Mouse (Mus musculus): Measurements from ENCODE around the gene Nars2. TPM values are rescaled to one million over a fixed set of nuclear protein-coding genes. Genes with fewer than 3 reads are reported as not detected.
A peak's percentile ranks its signal among the peaks of the same experiment; 100 is the strongest.

Gene Nars2
- polyA plus RNA-seq, 1 experiment from 2014 or later, result 19.1 TPM

DNA sequence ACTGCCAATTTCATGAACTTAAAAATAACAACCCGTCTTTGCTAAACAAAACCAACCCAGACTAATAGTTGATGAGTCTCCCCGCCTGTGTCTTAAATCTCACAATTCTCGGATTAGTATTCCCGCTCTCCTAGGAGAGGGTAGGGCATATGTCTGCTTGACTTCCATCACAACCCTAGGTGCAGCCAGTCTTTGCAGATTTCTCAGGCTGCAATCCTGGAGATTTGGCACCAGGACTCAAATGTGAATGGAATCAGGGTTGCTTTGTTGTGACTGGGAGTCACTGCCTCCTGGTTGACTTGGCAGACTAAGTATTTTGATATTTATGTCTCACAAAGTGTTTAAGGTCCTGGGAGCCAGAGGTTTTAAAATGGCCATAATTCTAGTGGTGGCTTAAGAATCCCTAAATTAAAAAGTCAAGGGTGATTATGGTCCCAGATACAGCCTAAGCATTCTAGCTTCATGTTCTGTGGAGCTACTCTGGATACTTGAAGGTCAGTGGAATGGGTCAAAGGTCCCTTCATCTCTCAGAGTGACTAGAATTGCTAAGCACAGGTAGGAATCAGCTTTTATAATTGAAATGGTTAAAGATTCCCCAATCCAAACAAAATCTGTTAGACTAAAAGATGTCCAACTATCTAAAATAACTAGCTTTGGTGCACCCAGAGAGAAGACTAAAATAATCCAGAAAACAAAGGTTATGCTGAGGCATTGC is 128.5 kb downstream of the Nars2 start:
- ATAC-seq (ENCODE audit: low FRiP score), result no peak
- Histone ChIP-seq H3K9ac (no peak overlapping the region), H3K27ac (no peak overlapping the region), H3K4me2 (replicated peaks) (no peak overlapping the region), H3K36me3 (replicated peaks; ENCODE audit: control insufficient read depth, insufficient read depth) (no peaks in the 10 kb centered on the region), H3K9me3 (ENCODE audit: control insufficient read depth, low read length) (no peaks in the 10 kb centered on the region), H3K4me1 (replicated peaks; ENCODE audit: control insufficient read depth, insufficient read depth, low read length) (peaks cover 9% of the 10 kb centered on the region), H3K27me3 (ENCODE audit: control insufficient read depth, insufficient read depth, low read length) (no peaks in the 10 kb centered on the region), H3K4me3 (replicated peaks; ENCODE audit: low read length) (no peak overlapping the region)
- 73% methylated on average over 4 of the region's 4 CpGs for WGBS
- no peak for DNase-seq (ENCODE audit: low spot score)

DNA sequence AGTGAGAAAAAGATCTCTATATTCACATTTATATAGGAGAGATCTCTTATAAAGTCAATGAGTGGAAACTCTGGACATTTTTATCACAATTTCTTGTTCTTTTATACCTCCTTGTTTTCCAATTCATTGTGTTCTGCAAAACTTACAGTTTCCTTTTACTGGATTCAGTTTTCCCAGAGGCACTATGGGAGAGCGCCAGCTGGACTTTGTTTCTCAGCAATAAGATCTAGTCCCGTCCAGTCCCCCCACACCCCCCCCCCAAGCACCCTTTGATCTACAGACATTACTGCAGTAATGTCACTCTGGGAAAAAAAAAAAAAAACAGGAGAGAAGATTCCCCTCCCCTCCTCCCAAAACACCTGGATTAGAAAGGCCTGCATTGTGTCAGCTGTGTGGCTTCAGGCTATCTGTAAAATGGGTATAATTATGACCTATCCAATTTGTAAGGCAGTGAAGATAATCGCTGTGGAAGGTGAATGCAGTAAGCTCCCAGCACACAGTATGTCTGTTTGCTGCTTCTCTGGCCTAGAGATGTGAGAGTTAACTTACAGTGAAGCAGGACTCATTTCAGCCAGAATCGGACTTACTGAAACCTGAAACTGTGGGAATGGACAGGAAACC is 129.4 kb downstream of the Nars2 start:
- WGBS, result 41% methylated on average over 4 of the region's 4 CpGs
- Histone ChIP-seq H3K4me1 (replicated peaks; ENCODE audit: control insufficient read depth, insufficient read depth, low read length) (peaks cover 9% of the 10 kb centered on the region), H3K9ac (peak overlapping the region; percentile 93), H3K27ac (peak overlapping the region; percentile 87), H3K27me3 (ENCODE audit: control insufficient read depth, insufficient read depth, low read length) (no peaks in the 10 kb centered on the region), H3K4me2 (replicated peaks) (peak overlapping the region; percentile 70), H3K9me3 (ENCODE audit: control insufficient read depth, low read length) (no peaks in the 10 kb centered on the region), H3K36me3 (replicated peaks; ENCODE audit: control insufficient read depth, insufficient read depth) (no peaks in the 10 kb centered on the region), H3K4me3 (replicated peaks; ENCODE audit: low read length) (peak overlapping the region; percentile 95)
- DNase-seq (ENCODE audit: low spot score), result peak; percentile 37
- ATAC-seq (ENCODE audit: low FRiP score), result no peak

DNA sequence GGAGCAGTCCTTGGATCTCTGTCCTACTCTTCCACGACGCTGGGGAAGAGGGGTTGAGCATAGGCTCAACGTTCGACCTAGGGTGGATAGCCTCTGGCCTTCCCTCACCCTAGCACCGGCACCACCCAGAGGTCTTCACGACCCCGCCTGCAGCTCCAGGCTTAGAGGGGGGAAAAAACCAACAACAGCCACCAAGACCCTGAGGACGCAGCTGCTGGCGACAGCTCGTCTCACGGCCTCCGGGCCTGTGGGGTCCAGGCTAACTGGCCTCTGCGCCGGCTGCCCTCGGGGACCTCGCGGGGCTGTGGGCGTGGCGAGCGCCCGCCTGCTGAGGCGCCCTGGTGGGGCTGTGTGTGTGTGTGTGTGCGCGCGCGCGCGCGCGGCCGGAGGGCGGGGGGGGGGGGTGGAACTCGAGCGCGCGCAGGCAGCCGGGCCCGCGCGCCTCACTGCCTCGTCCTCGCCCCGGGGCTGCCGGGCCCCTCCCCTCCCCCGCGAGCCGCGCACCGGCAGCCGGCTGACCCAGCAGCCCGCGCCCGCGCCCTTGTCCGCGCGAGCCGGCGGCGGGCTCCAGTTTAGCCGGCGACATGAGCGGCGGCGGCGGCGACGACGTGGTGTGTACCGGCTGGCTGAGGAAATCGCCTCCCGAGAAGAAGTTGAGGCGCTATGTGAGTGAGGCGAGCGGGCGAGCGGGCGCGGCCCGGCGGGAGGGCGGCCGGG is 130.1 kb downstream of the Nars2 start, which contains the start of gene Gab2:
Gene Gab2 (plus strand): TSS at position 345 of the 717 bp plus-strand sequence.
- WGBS, result 0% methylated on average over 46 of the region's 83 CpGs
- H3K4me3 ChIP-seq (replicated peaks; ENCODE audit: low read length), result peak within 1 kb of the TSS; percentile 95
- no peaks in the 10 kb centered on the region for H3K36me3 ChIP-seq (replicated peaks; ENCODE audit: control insufficient read depth, insufficient read depth)

DNA sequence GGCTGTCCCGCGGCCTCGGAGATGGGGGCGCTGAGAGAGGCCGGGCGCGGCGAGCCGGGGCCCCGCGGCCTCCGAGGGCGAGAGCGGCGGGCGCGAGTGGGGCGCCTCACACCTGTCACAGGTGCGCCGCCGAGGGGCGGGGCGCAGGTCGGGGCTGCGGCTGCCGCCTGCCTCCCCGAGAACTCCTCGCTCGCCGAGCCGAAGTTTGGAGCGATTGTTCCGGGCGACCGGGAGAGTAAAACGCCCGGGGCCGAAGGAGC is 130.6 kb downstream of the Nars2 start:
- H3K4me3 ChIP-seq (replicated peaks; ENCODE audit: low read length), result peak overlapping the region; percentile 95
- peaks cover 9% of the 10 kb centered on the region for H3K4me1 ChIP-seq (replicated peaks; ENCODE audit: control insufficient read depth, insufficient read depth, low read length)
- H3K36me3 ChIP-seq (replicated peaks; ENCODE audit: control insufficient read depth, insufficient read depth), result no peaks in the 10 kb centered on the region
- no peak for ATAC-seq (ENCODE audit: low FRiP score)
- 0% methylated on average over 19 of the region's 38 CpGs for WGBS
- peak overlapping the region; percentile 93 for H3K9ac ChIP-seq
- no peaks in the 10 kb centered on the region for H3K9me3 ChIP-seq (ENCODE audit: control insufficient read depth, low read length)
- H3K27ac ChIP-seq, result peak overlapping the region; percentile 87
- DNase-seq (ENCODE audit: low spot score), result no peak
- H3K4me2 ChIP-seq (replicated peaks), result peak overlapping the region; percentile 70
- H3K27me3 ChIP-seq (ENCODE audit: control insufficient read depth, insufficient read depth, low read length), result no peaks in the 10 kb centered on the region

More for the DNA sequence above, 130.1 kb downstream of the Nars2 start, which contains the start of gene Gab2:
- DNase-seq (ENCODE audit: low spot score), result peak; percentile 62
- Histone ChIP-seq H3K4me1 (replicated peaks; ENCODE audit: control insufficient read depth, insufficient read depth, low read length) (peaks cover 9% of the 10 kb centered on the region), H3K9me3 (ENCODE audit: control insufficient read depth, low read length) (no peaks in the 10 kb centered on the region), H3K4me2 (replicated peaks) (peak within 1 kb of the TSS; percentile 70), H3K27me3 (ENCODE audit: control insufficient read depth, insufficient read depth, low read length) (no peaks in the 10 kb centered on the region), H3K9ac (peak within 1 kb of the TSS; percentile 93), H3K27ac (peak within 1 kb of the TSS; percentile 87)
- peak; percentile 85 for ATAC-seq (ENCODE audit: low FRiP score)

DNA sequence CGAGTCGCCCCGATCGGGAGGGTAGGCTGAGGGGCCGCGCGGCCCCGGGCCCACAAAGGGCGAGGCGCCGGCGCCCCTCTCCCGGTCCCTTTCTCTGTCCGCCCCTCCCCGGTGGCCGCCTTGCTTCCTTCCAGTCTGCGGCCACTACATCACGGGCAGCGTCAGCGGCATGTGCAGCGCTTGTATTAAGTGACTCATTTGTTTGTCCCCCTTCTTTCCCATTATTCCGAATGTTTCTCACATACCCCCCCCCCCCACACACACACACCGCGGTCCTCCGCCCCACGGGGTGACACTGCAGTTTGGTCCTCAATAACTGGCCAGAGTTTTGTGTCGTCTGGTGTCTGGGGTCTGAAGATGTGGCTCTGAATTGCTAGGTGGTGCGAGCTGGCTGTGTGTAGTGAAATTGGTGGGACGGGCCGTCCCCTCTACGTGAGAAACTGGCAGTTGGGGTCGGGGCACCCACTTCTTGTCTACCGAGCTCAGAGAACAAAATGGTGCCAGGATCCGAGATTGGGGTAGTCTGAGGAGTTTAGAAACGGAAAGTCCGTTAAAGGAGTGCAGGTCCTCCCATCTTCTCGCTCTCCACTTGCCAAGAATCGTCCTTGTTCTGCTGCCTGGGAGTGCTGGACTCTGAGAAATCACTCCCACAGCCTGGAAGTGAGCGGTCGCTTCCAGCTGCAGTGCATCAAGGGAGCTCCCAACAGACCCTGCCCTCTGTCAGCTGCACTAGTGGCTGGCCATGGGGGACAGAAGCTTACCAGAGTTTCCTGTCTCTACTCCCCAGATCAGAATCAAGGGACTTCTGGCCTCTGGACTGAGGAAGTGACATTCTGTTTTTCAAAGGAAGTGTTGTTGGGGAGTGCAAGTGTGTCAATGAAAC is 131.2 kb downstream of the Nars2 start:
- WGBS, result under 1% methylated on average over 38 of the region's 40 CpGs
- ATAC-seq (ENCODE audit: low FRiP score), result peak; percentile 59
- Histone ChIP-seq H3K27ac (peak overlapping the region; percentile 87), H3K9me3 (ENCODE audit: control insufficient read depth, low read length) (no peaks in the 10 kb centered on the region), H3K9ac (peak overlapping the region; percentile 93), H3K4me1 (replicated peaks; ENCODE audit: control insufficient read depth, insufficient read depth, low read length) (peaks cover 9% of the 10 kb centered on the region), H3K27me3 (ENCODE audit: control insufficient read depth, insufficient read depth, low read length) (no peaks in the 10 kb centered on the region), H3K4me3 (replicated peaks; ENCODE audit: low read length) (peak overlapping the region; percentile 95), H3K36me3 (replicated peaks; ENCODE audit: control insufficient read depth, insufficient read depth) (no peaks in the 10 kb centered on the region), H3K4me2 (replicated peaks) (peak overlapping the region; percentile 70)
- peak; percentile 49 for DNase-seq (ENCODE audit: low spot score)

DNA sequence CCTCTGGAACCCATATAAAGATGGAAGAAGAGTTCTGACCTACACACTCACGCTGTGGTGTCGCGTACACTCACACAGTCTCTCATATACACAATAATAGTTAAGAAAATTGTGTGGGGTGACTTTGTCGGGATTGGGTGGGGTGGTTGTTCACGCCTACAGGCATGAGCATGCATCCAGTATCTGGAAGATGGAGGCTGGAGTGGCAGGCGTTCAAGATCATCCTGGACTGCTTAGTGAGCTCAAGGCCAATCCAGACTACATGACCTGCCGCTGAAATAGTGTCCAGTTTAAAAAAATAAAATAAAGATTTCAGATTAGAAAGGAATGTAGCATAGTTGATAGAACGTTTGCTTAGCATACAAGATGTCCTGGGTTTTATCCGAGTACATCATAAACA is 132.3 kb downstream of the Nars2 start:
- ATAC-seq (ENCODE audit: low FRiP score), result no peak
- no peaks in the 10 kb centered on the region for H3K9me3 ChIP-seq (ENCODE audit: control insufficient read depth, low read length)
- no peak overlapping the region for H3K4me2 ChIP-seq (replicated peaks)
- no peak for DNase-seq (ENCODE audit: low spot score)
- H3K27ac ChIP-seq, result peak overlapping the region; percentile 16; the same call in 1 of the 2 replicates
- no peak overlapping the region for H3K9ac ChIP-seq
- peaks cover 9% of the 10 kb centered on the region for H3K4me1 ChIP-seq (replicated peaks; ENCODE audit: control insufficient read depth, insufficient read depth, low read length)
- no peak overlapping the region for H3K4me3 ChIP-seq (replicated peaks; ENCODE audit: low read length)
- no peaks in the 10 kb centered on the region for H3K27me3 ChIP-seq (ENCODE audit: control insufficient read depth, insufficient read depth, low read length)
- 89% methylated on average over 9 of the region's 9 CpGs for WGBS
- H3K36me3 ChIP-seq (replicated peaks; ENCODE audit: control insufficient read depth, insufficient read depth), result no peaks in the 10 kb centered on the region

DNA sequence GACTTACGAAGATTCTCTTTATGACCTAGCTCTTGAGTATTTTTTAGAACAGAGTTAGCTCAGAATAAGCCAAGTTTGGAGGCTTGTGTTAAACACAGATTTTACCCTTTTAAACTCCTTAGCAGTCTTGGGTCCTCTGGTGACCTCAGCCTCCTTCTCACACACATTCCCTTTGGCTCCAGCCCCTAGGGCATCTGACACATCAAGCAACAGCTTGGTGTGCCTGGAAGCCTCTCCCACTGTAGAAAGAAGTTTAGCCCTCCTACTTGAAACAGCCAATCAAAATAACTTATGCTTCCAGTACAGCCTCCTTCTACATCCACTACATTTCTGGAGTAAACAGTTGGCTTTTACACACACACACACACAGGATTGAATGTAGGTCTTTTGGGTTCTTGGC is 132.9 kb downstream of the Nars2 start:
- Histone ChIP-seq H3K27me3 (ENCODE audit: control insufficient read depth, insufficient read depth, low read length) (no peaks in the 10 kb centered on the region), H3K36me3 (replicated peaks; ENCODE audit: control insufficient read depth, insufficient read depth) (no peaks in the 10 kb centered on the region), H3K9me3 (ENCODE audit: control insufficient read depth, low read length) (no peaks in the 10 kb centered on the region), H3K4me1 (replicated peaks; ENCODE audit: control insufficient read depth, insufficient read depth, low read length) (peaks cover 9% of the 10 kb centered on the region), H3K9ac (no peak overlapping the region), H3K4me2 (replicated peaks) (no peak overlapping the region), H3K4me3 (replicated peaks; ENCODE audit: low read length) (no peak overlapping the region), H3K27ac (no peak overlapping the region)
- DNase-seq (ENCODE audit: low spot score) (no peak), ATAC-seq (ENCODE audit: low FRiP score) (no peak)
- 97% methylated on average over 1 of the region's 1 CpGs for WGBS

DNA sequence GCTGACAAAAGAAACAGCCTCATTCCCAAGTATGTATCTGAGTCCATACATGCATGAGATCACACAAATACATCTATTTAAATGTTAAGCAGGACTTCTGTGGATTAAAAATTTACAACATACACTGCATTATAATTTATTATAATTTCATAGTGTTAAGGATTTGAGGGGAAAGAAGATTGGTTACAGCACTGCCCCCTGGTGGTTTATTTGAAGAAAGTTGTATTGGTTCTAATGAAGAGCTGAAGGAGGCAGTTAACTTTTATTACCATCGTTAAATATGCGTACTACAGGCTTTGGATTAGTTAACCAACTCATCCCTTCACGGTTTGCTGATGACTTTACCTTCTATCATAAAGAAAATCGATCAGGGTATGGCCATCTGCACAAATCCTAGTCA is 134.0 kb downstream of the Nars2 start:
- Histone ChIP-seq H3K9ac (no peak overlapping the region), H3K36me3 (replicated peaks; ENCODE audit: control insufficient read depth, insufficient read depth) (no peaks in the 10 kb centered on the region), H3K4me1 (replicated peaks; ENCODE audit: control insufficient read depth, insufficient read depth, low read length) (peaks cover 9% of the 10 kb centered on the region), H3K9me3 (ENCODE audit: control insufficient read depth, low read length) (no peaks in the 10 kb centered on the region), H3K4me3 (replicated peaks; ENCODE audit: low read length) (no peak overlapping the region), H3K4me2 (replicated peaks) (no peak overlapping the region), H3K27ac (no peak overlapping the region), H3K27me3 (ENCODE audit: control insufficient read depth, insufficient read depth, low read length) (no peaks in the 10 kb centered on the region)
- DNase-seq (ENCODE audit: low spot score), result peak; percentile 65
- ATAC-seq (ENCODE audit: low FRiP score), result no peak
- WGBS, result 18% methylated on average over 4 of the region's 4 CpGs

DNA sequence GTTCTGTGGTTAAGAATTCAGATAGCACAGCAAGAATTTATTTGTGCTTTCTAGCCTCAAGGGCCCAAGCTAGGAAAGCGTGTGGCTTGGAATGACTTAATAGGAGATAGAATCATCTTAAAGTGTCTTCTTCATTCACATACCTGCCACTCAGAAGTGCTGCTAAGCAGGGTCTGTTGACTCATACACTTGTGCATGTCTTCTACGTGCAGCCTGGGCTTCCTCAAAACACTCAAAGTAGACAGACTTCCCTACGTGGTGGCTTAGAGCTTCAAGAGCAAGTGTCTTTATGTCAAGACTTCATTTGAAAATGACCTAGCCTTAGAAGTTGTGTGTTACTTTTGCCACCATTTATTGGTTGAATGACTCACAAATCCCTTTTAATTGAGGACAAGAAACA is 142.9 kb downstream of the Nars2 start:
- H3K9me3 ChIP-seq (ENCODE audit: control insufficient read depth, low read length), result no peaks in the 10 kb centered on the region
- ATAC-seq (ENCODE audit: low FRiP score), result no peak
- no peaks in the 10 kb centered on the region for H3K27me3 ChIP-seq (ENCODE audit: control insufficient read depth, insufficient read depth, low read length)
- DNase-seq (ENCODE audit: low spot score), result no peak
- WGBS, result 84% methylated on average over 3 of the region's 3 CpGs
- H3K4me1 ChIP-seq (replicated peaks; ENCODE audit: control insufficient read depth, insufficient read depth, low read length), result no peaks in the 10 kb centered on the region
- no peaks in the 10 kb centered on the region for H3K36me3 ChIP-seq (replicated peaks; ENCODE audit: control insufficient read depth, insufficient read depth)
- H3K27ac ChIP-seq, result no peak overlapping the region
- H3K4me2 ChIP-seq (replicated peaks), result no peak overlapping the region
- H3K4me3 ChIP-seq (replicated peaks; ENCODE audit: low read length), result no peak overlapping the region
- no peak overlapping the region for H3K9ac ChIP-seq

Measured in hindbrain, embryonic 14.5 days (tissue).